Mouse (Mus musculus) cerebellum, adult 2 months (tissue): ENCODE measurements at regions not wholly inside any gene's neighbourhood (a gene's known extent, or its start where the extent isn't known, plus 50 kb on each side); places are given as distances from the start of the nearest gene placed in this dataset.
"Not testable (repeated sequence)": the region's sequence is repeated elsewhere in the genome, so short reads cannot be mapped to it uniquely, and the experiment has no call there.

Experiments
- DNase-seq, 2 experiments: peaks; one replicate each; pipeline ENCODE4 v3.0.0; 2021
- H3K27ac ChIP-seq: fragments of 200-500 bp; 2 replicates; pipeline ENCODE4 v1.5.1; 2012; ENCODE audit warnings: low read length, control low read depth, inconsistent platforms; ENCODE audit not compliant: insufficient read depth
- H3K27me3 ChIP-seq: fragments of 200-500 bp; 2 replicates; pipeline ENCODE4 v1.6.1; 2012; ENCODE audit warnings: inconsistent platforms, mild to moderate bottlenecking, low read length, moderate library complexity; ENCODE audit not compliant: control insufficient read depth, insufficient read depth
- H3K4me1 ChIP-seq: fragments of 200-500 bp; 2 replicates; pipeline ENCODE4 v1.6.1; 2011; ENCODE audit warnings: low read length; ENCODE audit not compliant: control insufficient read depth, insufficient read depth
- H3K4me3 ChIP-seq: fragments of 200-500 bp; replicated peaks from 2 replicates; pipeline ENCODE3; 2011; ENCODE audit warnings: mild to moderate bottlenecking, low read depth, low read length, control low read depth; ENCODE audit not compliant: insufficient read depth
- CTCF ChIP-seq: fragments of 200-500 bp; IDR thresholded peaks from 2 replicates; pipeline ENCODE4 v1.5.1; 2011; ENCODE audit warnings: low read depth, mild to moderate bottlenecking, control low read depth, low read length, moderate library complexity, borderline replicate concordance; ENCODE audit not compliant: insufficient read depth
- POLR2A ChIP-seq: fragments of 200-500 bp; IDR thresholded peaks from 2 replicates; pipeline ENCODE4 v1.6.1; 2011; ENCODE audit warnings: low read length, control low read depth, borderline replicate concordance; ENCODE audit not compliant: insufficient read depth
- WGBS: fragments of 180-500 bp; shearing (Covaris S2); methylation state at CpG from one replicate; pipeline ENCODE4 v1.1.7; 2018; 5-methylcytosine and 5-hydroxymethylcytosine counted together

- WGBS, result 51% methylated on average over 12 of the region's 12 CpGs
- TF ChIP-seq CTCF (no peak), POLR2A (no peak)
- no peak for DNase-seq
These were observed 50.7 kb downstream of the H2al2a start for GRCm38 (mm10) chr2:17946047-17946446.

GRCm38 (mm10) chr2:17945369-17945915, 51.3 kb downstream of the H2al2a start:
- WGBS, result 85% methylated on average over 7 of the region's 7 CpGs
- H3K4me1 ChIP-seq, result no peaks in the 10 kb centered on the region
- H3K4me3 ChIP-seq, result no peak overlapping the region
- no peak overlapping the region for H3K27ac ChIP-seq
- no peak for DNase-seq
- TF ChIP-seq POLR2A (no peak), CTCF (no peak)
- no peaks in the 10 kb centered on the region for H3K27me3 ChIP-seq

More at GRCm38 (mm10) chr2:17946047-17946446, 50.7 kb downstream of the H2al2a start:
- H3K27ac ChIP-seq, result no peak overlapping the region
- no peak overlapping the region for H3K4me3 ChIP-seq
- H3K27me3 ChIP-seq, result no peaks in the 10 kb centered on the region
- no peaks in the 10 kb centered on the region for H3K4me1 ChIP-seq

GRCm38 (mm10) chr2:17943506-17943905, 53.3 kb downstream of the H2al2a start:
- TF ChIP-seq POLR2A, result no peak
- no peak overlapping the region for H3K27ac ChIP-seq
- H3K4me1 ChIP-seq, result no peaks in the 10 kb centered on the region
- H3K27me3 ChIP-seq, result no peaks in the 10 kb centered on the region
- H3K4me3 ChIP-seq, result no peak overlapping the region
- 96% methylated on average over 11 of the region's 11 CpGs for WGBS
- no peak for DNase-seq

GRCm38 (mm10) chr2:17942528-17943387, 54.0 kb downstream of the H2al2a start:
- DNase-seq, result no peak
- H3K27me3 ChIP-seq, result no peaks in the 10 kb centered on the region
- H3K4me3 ChIP-seq, result no peak overlapping the region
- TF ChIP-seq POLR2A, result no peak
- TF ChIP-seq CTCF, result peak; percentile 7; the same call in 1 of the 2 replicates
- H3K27ac ChIP-seq, result no peak overlapping the region
- H3K4me1 ChIP-seq, result no peaks in the 10 kb centered on the region
- WGBS, result 76% methylated on average over 8 of the region's 8 CpGs

GRCm38 (mm10) chr2:17941921-17942320, 54.8 kb downstream of the H2al2a start:
- 96% methylated on average over 6 of the region's 6 CpGs for WGBS
- TF ChIP-seq CTCF, result no peak
- no peak for TF ChIP-seq POLR2A
- Histone ChIP-seq H3K27ac (no peak overlapping the region), H3K4me1 (no peaks in the 10 kb centered on the region), H3K4me3 (no peak overlapping the region), H3K27me3 (no peaks in the 10 kb centered on the region)
- DNase-seq, result no peak

GRCm38 (mm10) chr2:17939857-17940848, 56.6 kb downstream of the H2al2a start:
- WGBS, result 76% methylated on average over 14 of the region's 16 CpGs
- DNase-seq, H3K4me1 ChIP-seq, H3K4me3 ChIP-seq, H3K27ac ChIP-seq, H3K27me3 ChIP-seq: not testable (repeated sequence)

- Histone ChIP-seq H3K4me1 (no peaks in the 10 kb centered on the region), H3K4me3 (no peak overlapping the region), H3K27me3 (no peaks in the 10 kb centered on the region), H3K27ac (no peak overlapping the region)
- no peak for TF ChIP-seq POLR2A
- no peak for TF ChIP-seq CTCF
- 75% methylated on average over 4 of the region's 4 CpGs for WGBS
- peak in 1 of 2 experiments; percentile 6 for DNase-seq
These were observed 57.4 kb downstream of the H2al2a start for GRCm38 (mm10) chr2:17939183-17939856.
